Mouse (Mus musculus) embryo, embryonic 10.5 days (tissue): ENCODE measurements at regions not wholly inside any gene's neighbourhood (a gene's known extent, or its start where the extent isn't known, plus 50 kb on each side); places are given as distances from the start of the nearest gene placed in this dataset.
"Not testable (repeated sequence)": the region's sequence is repeated elsewhere in the genome, so short reads cannot be mapped to it uniquely, and the experiment has no call there.

Experiments used
- DNase-seq: peaks from one replicate; pipeline ENCODE4 v3.0.0-alpha.2; 2015; ENCODE audit warnings: low spot score

DNA sequence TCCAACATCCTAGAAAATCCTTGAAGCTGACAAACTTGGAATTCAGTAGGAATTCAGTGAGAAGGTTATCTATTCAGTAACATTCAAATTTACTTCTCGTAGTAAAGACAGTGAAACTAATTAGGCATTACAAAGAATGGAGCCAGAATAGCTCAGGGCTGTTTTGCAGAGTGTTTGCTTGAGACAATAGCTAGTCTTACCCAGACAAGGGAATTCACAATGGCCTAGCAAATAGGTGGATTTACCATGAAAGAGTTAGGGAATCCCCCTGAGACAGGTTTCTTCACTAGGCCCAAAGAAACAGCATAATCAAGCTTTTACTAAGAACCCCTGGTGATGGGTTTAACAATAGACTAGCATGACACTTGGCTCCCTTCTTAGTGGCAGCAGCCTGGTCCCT lies 699.2 kb upstream of the Dmd start:
- DNase-seq = not testable (repeated sequence)

DNA sequence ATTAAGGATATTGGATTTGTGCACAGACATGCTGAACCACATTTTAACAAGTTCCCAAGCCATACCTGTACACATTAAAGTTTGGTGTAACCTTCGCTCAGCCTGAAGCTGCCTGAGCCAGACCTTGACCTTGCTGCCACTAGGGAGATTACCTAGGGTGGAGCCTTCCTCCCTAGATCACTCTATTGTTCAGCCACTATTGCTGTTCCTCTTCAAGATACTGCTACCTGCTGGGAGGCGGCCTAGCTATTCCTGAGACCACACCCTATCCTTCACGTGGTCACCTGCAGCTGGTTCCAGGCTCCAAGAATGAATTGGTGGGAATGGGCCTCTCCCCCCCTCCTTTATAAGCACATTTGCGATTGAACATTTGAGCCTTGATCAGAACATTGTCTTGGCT lies 666.3 kb upstream of the Dmd start:
- DNase-seq = not testable (repeated sequence)

DNA sequence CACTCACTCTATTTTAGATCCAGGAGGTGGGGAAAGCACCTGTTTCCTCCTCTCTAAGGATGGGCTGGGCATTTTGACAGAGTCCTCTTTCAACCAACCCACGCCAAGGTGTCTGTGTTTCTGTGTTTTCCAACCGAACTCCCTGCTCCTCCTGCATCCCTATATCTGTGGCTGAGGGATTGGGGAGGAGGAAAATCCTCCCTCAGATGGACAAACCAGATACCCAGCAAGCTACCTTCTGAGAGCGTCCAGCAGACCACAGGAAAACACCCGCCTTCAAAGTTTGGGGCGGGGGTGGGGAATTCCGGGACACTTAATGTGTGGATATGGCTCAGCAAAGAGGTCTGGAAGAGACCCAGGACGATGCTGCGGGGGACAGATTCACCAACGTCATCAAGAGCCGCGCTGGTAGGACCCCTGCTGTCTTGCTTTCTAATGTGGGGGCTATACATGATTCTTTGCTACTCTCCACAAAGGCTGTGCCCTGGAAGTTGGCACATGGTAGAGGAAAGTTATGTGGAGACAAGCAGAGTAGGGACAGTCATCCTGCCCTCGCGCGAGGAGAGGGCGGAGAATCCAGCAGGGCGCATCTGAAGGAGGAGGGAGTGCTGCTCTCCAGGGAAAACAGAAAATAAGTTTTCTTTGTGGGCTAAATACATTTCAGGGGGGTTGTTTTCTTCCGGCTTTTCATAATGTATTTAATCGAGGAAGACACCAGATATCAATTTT lies 637.7 kb upstream of the Dmd start:
- DNase-seq = peak; percentile 2
